Mouse (Mus musculus) T-cell, adult 2 months (primary cell): ENCODE measurements around the gene Fbxl17.

Experiments used
- DNase-seq: peaks from one replicate; pipeline ENCODE4 v3.0.0; 2022; ENCODE audit warnings: low spot score

Fbxl17 gene

DNA sequence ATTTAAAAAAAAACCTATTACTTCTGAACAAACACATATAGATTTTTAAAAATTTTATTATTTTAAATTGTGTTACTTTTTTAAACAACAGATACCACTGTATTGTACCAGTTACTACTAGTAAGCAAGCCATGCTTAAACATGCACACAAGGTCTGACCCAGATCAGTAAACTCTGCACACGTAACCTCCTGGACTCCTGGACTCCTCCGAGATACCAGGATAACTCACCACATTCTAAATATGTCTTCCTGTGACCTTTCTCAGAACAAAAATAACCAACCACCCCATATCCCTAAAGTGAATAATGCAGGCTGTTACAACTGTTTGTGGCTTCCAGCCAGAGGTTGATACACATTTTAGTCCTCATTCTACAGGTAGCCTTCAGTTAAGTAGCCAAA, 170.9 kb downstream of the Fbxl17 start:
- DNase-seq, result no peak

DNA sequence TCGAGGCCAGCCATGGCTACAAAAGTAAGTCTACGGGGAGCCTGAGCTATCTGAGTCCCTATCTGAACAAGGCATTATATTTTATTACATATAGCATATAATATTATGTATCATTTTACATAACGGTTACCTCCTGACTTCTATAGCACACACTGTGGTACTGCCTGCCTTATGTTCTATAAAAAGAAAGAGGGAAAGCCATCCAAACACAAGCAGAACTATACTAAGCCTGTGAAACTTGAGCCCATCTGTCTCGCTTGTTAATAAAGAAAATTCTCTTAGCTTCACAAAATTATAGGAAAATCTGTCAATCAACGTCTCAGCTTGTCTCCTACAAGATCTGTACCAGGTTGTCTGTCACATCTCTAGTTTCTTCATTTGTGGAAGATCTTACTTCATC, 173.6 kb downstream of the Fbxl17 start:
- DNase-seq, result no peak

GRCm38 (mm10) chr17:63324672-63325071, 175.1 kb downstream of the Fbxl17 start:
- DNase-seq, result peak; percentile 26

DNA sequence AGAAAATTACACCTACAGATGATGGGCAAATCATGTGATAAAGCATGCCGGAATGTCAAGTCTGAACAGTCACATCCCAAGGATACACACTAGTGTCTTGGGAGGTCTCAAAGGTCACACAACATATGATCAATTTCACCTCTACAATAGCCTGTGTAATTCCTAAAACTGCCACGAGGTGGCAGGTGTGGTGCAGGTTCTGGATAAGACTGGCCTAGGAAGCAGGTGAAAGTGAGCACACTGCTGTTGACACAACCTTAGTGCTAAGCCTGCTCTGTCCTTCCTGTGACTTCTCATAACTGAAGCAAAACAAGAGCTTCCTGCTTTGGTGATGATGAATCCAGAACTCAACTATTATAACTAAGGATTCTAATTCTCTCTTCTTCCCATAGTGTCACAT, 175.8 kb downstream of the Fbxl17 start:
- DNase-seq, result peak; percentile 78

DNA sequence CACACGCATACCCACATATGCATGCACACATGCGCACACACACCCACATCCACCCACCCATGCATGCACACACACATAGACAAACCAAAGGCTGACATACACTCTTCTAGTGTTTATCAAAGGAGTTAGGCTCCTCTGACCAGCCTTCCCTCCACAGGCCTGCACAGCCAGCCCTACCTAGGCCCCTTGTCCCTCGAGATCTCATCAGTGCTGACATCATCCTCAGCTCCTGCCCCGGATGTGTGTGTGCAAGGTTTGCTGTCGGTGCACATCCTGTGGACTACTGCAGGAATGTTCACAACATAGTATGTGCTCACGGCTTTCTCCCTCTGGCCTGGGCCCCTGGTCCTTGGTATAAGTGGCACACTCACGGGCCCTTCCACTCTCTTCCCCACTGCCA, 177.0 kb downstream of the Fbxl17 start:
- DNase-seq, result no peak

GRCm38 (mm10) chr17:63321290-63321689, 178.5 kb downstream of the Fbxl17 start:
- no peak for DNase-seq

DNA sequence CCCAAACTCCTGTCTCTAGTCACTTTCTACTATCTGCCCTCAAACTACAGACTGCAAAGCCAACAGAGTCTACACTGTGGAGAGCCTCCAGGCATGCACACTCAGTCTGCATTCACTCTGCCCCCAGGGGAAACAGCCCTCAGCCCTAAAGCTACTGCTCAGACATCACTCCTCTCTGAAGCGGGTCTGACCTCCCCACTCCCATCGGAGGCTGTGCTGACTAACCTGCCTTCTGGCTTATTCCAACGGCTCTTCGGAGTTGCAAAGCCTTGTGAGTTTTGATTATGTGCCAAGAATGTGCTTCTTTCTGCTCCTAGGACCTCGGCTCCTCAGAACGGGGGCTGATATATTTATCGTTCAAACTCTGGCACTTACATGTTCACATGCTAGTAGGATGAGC, 182.3 kb downstream of the Fbxl17 start:
- DNase-seq, result no peak

DNA sequence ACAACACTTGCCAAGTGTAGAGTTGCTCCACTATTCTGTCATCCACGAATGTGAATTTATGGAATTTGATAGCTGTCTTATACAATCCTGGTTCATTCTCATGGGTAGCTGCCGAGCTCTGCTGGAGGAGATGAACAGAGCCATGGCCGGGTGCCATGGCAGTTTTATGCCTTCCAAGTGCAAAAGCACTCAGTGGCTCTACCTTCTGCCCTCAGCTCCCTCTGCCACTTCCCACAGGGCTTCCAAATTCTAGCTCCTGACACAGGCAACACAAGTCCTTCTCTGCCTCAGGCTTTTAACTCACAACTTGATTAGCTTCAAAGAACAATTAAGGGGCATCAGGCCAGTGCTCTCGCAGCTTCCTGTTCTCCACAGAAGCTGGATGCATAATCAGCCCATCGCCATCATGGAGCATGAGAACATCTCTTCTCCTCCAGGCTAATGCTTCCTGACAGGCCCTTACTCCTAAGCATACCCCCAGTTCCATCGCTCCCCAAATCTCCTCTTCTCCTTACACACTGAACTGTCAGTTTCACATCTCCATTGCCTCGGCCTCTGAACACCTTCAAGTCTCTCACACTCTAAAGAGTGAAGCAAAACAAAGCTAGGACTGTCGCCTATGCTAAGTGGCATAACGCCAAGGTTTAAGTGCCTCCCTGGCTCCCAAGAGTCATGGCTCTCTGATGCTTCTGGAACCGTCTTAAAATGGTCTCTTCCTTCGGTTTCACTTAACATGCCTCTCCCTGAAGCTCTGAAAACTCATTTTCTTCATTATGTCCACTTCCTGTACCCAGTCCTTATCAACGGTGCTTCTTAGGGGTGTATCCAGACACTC, 184.0 kb downstream of the Fbxl17 start:
- DNase-seq, result no peak

DNA sequence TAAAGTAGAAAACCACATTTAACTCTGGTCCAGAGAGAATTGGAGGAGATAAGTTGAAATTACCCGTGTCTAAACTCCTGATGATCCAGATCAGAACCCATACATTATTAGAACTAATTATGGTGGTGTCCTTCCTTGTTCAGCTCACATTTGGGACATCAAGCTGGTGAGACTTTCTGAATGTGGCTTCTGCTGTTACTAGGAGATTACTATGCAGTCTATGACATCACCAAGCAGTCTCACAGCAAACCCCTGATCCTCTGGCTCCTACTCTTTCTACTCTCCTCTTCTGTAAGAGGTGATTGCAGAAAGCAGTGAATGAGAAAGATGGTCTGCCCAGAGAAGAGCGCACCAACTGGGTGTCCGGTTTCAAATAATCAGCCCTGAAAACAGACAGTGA, 187.0 kb downstream of the Fbxl17 start:
- no peak for DNase-seq

GRCm38 (mm10) chr17:63312330-63312729, 187.5 kb downstream of the Fbxl17 start:
- DNase-seq, result no peak

DNA sequence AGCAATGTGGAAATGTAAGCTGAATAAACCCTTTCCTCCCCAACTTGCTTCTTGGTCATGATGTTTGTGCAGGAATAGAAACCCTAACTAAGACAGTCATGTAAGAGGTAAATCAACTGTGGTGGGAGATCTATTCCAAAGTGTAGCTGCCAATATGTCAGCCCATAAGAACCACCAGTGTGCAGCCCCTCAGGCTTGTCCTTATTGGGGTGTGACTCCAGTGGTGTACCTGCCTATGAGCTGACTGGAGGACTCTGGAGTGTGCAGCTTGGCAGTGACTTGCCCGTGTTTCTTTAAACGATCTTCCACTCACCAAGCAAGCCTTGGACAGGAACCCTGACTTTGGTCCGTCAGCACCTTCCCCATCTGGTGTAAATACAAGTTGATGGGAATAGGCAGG, 188.2 kb downstream of the Fbxl17 start:
- DNase-seq, result no peak

DNA sequence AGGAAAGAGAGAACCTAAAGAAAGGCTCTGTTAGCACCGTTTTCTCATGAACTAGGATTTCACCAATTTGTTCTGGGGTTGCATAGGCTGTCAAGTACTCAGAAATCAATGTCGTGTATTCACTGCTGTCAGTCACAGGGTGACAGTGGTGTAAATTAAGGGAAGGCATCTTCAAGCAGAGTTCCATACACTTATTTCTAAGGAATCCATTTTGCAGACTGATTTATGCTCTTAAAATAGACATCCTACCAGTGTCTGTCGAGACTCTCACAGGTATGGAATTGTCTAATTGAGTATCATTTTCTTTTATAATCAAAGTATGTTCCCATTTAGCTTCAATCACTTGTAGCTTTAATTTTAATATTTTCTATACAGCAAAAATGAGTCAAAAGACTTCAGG, 189.8 kb downstream of the Fbxl17 start:
- DNase-seq, result no peak

DNA sequence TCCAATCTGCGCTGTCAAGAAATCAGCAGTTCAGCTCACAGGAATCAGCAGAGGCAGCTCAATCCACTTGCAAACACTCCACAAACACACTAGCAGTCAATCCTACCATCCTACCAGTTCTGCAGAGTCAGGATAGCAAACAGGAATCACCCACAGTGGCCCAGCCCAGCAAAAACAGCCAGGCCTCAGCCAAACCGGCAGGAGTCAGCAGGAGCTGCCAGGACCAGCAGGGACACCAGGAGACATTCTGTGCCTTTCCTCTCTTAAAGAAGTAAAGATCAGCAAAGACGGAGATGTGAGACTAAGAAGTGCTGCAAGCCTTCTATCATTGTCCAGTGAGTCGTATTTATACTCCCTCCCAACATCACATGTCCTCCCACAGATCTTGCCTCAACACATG, 196.0 kb downstream of the Fbxl17 start:
- no peak for DNase-seq

DNA sequence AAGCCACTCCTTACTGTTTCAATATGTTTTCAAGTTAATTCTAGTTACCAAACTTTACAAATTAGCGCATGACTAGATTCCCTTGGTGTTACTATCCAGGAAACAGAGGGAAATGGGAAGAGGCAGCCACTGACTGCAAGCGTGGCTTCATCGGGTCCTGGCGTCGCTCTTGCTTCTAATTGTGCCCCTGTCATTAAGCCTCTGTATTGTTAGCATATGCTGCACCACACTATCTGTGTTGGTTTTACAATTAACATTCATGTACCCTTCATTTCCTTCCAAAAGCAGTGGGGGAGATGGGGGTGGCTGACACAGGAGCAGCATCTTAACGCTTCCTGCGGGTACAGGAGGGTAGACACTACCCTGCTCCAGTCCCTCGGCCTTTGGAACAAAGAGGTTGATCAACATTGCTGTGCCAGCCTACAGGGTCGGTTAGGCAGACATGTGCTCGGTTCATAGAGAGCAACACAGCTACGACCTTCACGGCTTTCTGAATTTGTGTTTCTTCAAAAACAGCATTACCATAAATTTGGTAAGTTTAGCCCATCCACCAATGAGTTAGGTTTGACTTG, 197.9 kb downstream of the Fbxl17 start:
- no peak for DNase-seq

- DNase-seq, result peak; percentile 14
Measured at GRCm38 (mm10) chr17:63295471-63295870, 204.3 kb downstream of the Fbxl17 start.

DNA sequence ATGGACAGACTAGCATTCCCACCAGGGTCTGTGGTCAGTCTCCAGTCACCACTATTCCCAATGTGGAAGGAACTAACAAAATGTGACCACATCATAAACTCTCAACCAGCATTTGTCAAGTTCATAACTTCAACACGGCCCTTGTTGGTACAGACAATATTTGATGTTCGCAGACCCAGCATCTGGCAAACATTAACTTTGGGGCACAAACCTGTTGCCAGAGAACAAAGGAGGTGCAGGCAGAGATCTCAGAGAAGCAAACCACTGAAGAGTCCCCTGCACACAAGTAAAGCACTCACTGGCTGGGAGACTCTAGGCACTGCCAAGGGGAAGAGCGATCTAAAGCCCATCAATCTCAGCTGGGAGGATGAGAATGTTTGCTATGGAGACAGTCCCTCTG, 204.9 kb downstream of the Fbxl17 start:
- no peak for DNase-seq

GRCm38 (mm10) chr17:63293979-63294378, 205.8 kb downstream of the Fbxl17 start:
- no peak for DNase-seq

- no peak for DNase-seq
Measured at GRCm38 (mm10) chr17:63289317-63289913, 210.4 kb downstream of the Fbxl17 start.

GRCm38 (mm10) chr17:63288850-63289249, 211.0 kb downstream of the Fbxl17 start:
- no peak for DNase-seq

GRCm38 (mm10) chr17:63287413-63287812, 212.4 kb downstream of the Fbxl17 start:
- DNase-seq, result no peak

- no peak for DNase-seq
Measured at GRCm38 (mm10) chr17:63285265-63285939, 214.4 kb downstream of the Fbxl17 start.

DNA sequence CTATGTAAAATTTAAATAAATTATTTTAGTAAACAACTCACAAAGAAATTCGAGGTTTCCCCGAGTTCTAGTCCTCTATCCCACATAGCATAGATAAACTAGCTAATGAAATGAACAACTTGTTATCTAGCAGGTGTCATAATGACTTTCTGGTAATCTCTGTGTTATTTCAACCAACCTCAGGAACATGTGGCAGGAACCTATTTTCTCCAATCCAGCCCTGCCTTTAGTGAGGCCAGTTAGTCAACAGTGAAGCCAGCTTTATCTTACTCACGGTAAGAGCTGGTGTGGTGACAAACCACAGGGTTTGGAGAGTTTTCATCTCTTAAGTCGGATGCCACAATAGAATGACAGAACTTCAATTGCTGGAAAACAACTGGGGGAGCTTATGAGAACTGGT, 215.7 kb downstream of the Fbxl17 start:
- no peak for DNase-seq

- DNase-seq, result no peak
Measured at GRCm38 (mm10) chr17:63282004-63282403, 217.8 kb downstream of the Fbxl17 start.
